Mouse (Mus musculus): ENCODE measurements around the gene Insrr. TPM values are rescaled to one million over a fixed set of nuclear protein-coding genes. Genes with fewer than 3 reads are reported as not detected.
"Not testable (repeated sequence)": the region's sequence is repeated elsewhere in the genome, so short reads cannot be mapped to it uniquely, and the experiment has no call there.

Insrr gene
- total RNA-seq, 2 experiments from 2014 or later, result 0.56 to 0.86 TPM

GRCm38 (mm10) chr3:87778283-87778682 is 18.5 kb upstream of the Insrr start:
- no peak for DNase-seq

- no peak for DNase-seq
Observed at GRCm38 (mm10) chr3:87779086-87779485, 17.7 kb upstream of the Insrr start.

GRCm38 (mm10) chr3:87783282-87784023 is 13.3 kb upstream of the Insrr start:
- no peak for DNase-seq

GRCm38 (mm10) chr3:87785156-87785555 is 11.6 kb upstream of the Insrr start:
- DNase-seq, result no peak

- peak; percentile 35 to 40 for DNase-seq
Observed at GRCm38 (mm10) chr3:87785626-87786214, 11.0 kb upstream of the Insrr start.

- DNase-seq, result no peak
Observed at GRCm38 (mm10) chr3:87789248-87789647, 7.5 kb upstream of the Insrr start.

- no peak for DNase-seq
Observed at GRCm38 (mm10) chr3:87789768-87790167, 7.0 kb upstream of the Insrr start.

- peak; percentile 26 to 39 for DNase-seq
Observed at GRCm38 (mm10) chr3:87794922-87795325, 1.8 kb upstream of the Insrr start, which contains the start of gene Ntrk1. Ntrk1 (minus strand) TSS chr3:87795162.

GRCm38 (mm10) chr3:87795336-87796277 is 1.1 kb upstream of the Insrr start:
- peak; percentile 62 to 74 for DNase-seq

- DNase-seq, result no peak
Observed at GRCm38 (mm10) chr3:87801681-87802080, 4.9 kb downstream of the Insrr start.

GRCm38 (mm10) chr3:87804038-87804677 is 7.4 kb downstream of the Insrr start:
- DNase-seq, result peak; percentile 23 to 34

- no peak for DNase-seq
Observed at GRCm38 (mm10) chr3:87809322-87809962, 12.7 kb downstream of the Insrr start.

GRCm38 (mm10) chr3:87811297-87811696 is 14.5 kb downstream of the Insrr start:
- no peak for DNase-seq

GRCm38 (mm10) chr3:87812413-87812812 is 15.7 kb downstream of the Insrr start:
- DNase-seq, result no peak

- DNase-seq, result no peak
Observed at GRCm38 (mm10) chr3:87812873-87813272, 16.1 kb downstream of the Insrr start.

GRCm38 (mm10) chr3:87816166-87816565 is 19.4 kb downstream of the Insrr start:
- no peak for DNase-seq

GRCm38 (mm10) chr3:87816646-87817093 is 19.9 kb downstream of the Insrr start:
- peak; percentile 74 to 78 for DNase-seq

- DNase-seq, result no peak
Observed at GRCm38 (mm10) chr3:87818226-87818625, 21.5 kb downstream of the Insrr start.

GRCm38 (mm10) chr3:87824206-87824605 is 27.5 kb downstream of the Insrr start, which contains the start of gene Pear1:
Pear1 (minus strand) TSS chr3:87824306.
- not testable (repeated sequence) for DNase-seq

GRCm38 (mm10) chr3:87828435-87828834 is 31.7 kb downstream of the Insrr start:
- DNase-seq, result no peak

- no peak for DNase-seq
Observed at GRCm38 (mm10) chr3:87829025-87829424, 32.3 kb downstream of the Insrr start.

Data from adrenal gland, postnatal 36 days (tissue).